Mouse (Mus musculus) intestine, embryonic 14.5 days (tissue): Measurements from ENCODE around the gene Rccd1. TPM values are rescaled to one million over a fixed set of nuclear protein-coding genes. Genes with fewer than 3 reads are reported as not detected.

ENCODE experiments used
- ATAC-seq: fragments of 200-750 bp; cut with Nextera tagmentation; replicated peaks from 2 replicates; pipeline ENCODE4 v1.8.0; 2017; ENCODE audit warnings: low read depth, moderate number of reproducible peaks, moderate TSS enrichment, moderate library complexity; ENCODE audit not compliant: low FRiP score, low TSS enrichment
- DNase-seq: peaks from one replicate; pipeline ENCODE4 v3.0.0-alpha.2; 2018; ENCODE audit warnings: low spot score
- H3K27ac ChIP-seq: fragments of 300-500 bp; sonication (generic); 2 replicates; pipeline ENCODE4 v1.5.1; 2014; ENCODE audit warnings: low read depth, mild to moderate bottlenecking, control low read depth
- H3K27me3 ChIP-seq: fragments of 300-500 bp; sonication (generic); replicated peaks from 2 replicates; pipeline ENCODE4 v1.6.1; 2014; ENCODE audit warnings: low read length, control low read depth; ENCODE audit not compliant: control insufficient read depth, insufficient read depth
- H3K36me3 ChIP-seq: fragments of 300-500 bp; sonication (generic); 2 replicates; pipeline ENCODE4 v1.6.1; 2014; ENCODE audit warnings: low read length, control low read depth; ENCODE audit not compliant: control insufficient read depth, insufficient read depth
- H3K4me1 ChIP-seq: fragments of 300-500 bp; sonication (generic); replicated peaks from 2 replicates; pipeline ENCODE4 v1.6.1; 2014; ENCODE audit warnings: low read length, control low read depth, mixed read lengths; ENCODE audit not compliant: control insufficient read depth, insufficient read depth
- H3K4me2 ChIP-seq: fragments of 300-500 bp; sonication (generic); 2 replicates; pipeline ENCODE4 v1.6.1; 2014; ENCODE audit warnings: low read length
- H3K4me3 ChIP-seq: fragments of 300-500 bp; sonication (generic); 2 replicates; pipeline ENCODE4 v1.5.1; 2014; ENCODE audit warnings: low read depth, low read length, control low read depth, mixed read lengths
- H3K9ac ChIP-seq: fragments of 300-500 bp; sonication (generic); 2 replicates; pipeline ENCODE4 v1.6.1; 2014; ENCODE audit warnings: mild to moderate bottlenecking, low read length
- H3K9me3 ChIP-seq: fragments of 300-500 bp; sonication (generic); 2 replicates; pipeline ENCODE4 v1.6.1; 2016; ENCODE audit warnings: low read length, control low read depth; ENCODE audit not compliant: control insufficient read depth
- WGBS: fragments of 180-500 bp; shearing (Covaris S2); extraction: QIAGEN DNeasy Blood & Tissue Kit; methylation state at CpG from one replicate; pipeline ENCODE4 v1.1.7; 2014; 5-methylcytosine and 5-hydroxymethylcytosine counted together
- polyA plus RNA-seq: library from polyadenylated mRNA; unstranded; fragments of >200 nt; fragmentation: Nextera tagmentation; extraction: Ambion mirVana; gene quantifications from 2 replicates; pipeline ENCODE4 v1.2.1, GENCODE M21; 2014

Gene Rccd1
- polyA plus RNA-seq, 1 experiment from 2014 or later = 13.5 TPM

- peak; percentile 59 for ATAC-seq
- Histone ChIP-seq H3K9ac (peak within 1 kb of the TSS; percentile 49), H3K36me3 (peaks cover 18% of the 10 kb centered on the region), H3K9me3 (no peaks in the 10 kb centered on the region), H3K4me2 (peak within 1 kb of the TSS; percentile 69), H3K27me3 (no peaks in the 10 kb centered on the region), H3K27ac (peak within 1 kb of the TSS; percentile 85), H3K4me1 (peaks cover 23% of the 10 kb centered on the region; the same call in 1 of the 2 replicates), H3K4me3 (peak within 1 kb of the TSS; percentile 62)
- peak; percentile 82 for DNase-seq
- WGBS = 2% methylated on average over 11 of the region's 11 CpGs
Observed at GRCm38 (mm10) chr7:80340793-80341192, 16.5 kb upstream of the Rccd1 start, which contains the start of gene Unc45a. Gene Unc45a (minus strand): TSS chr7:80341005.

GRCm38 (mm10) chr7:80339793-80340628 lies 15.8 kb upstream of the Rccd1 start:
- Histone ChIP-seq H3K27me3 (no peaks in the 10 kb centered on the region), H3K4me2 (peak overlapping the region; percentile 69), H3K4me1 (peaks cover 23% of the 10 kb centered on the region; the same call in 1 of the 2 replicates), H3K9ac (peak overlapping the region; percentile 49), H3K27ac (peak overlapping the region; percentile 85), H3K36me3 (peaks cover 26% of the 10 kb centered on the region), H3K9me3 (no peaks in the 10 kb centered on the region), H3K4me3 (peak overlapping the region; percentile 62)
- ATAC-seq = peak; percentile 94
- peak; percentile 98 for DNase-seq
- WGBS = under 1% methylated on average over 45 of the region's 45 CpGs

- H3K36me3 ChIP-seq = peaks cover 32% of the 10 kb centered on the region
- peaks cover 23% of the 10 kb centered on the region; the same call in 1 of the 2 replicates for H3K4me1 ChIP-seq
- WGBS = 8% methylated on average over 17 of the region's 17 CpGs
- peak overlapping the region; percentile 62 for H3K4me3 ChIP-seq
- no peak overlapping the region for H3K27ac ChIP-seq
- ATAC-seq (no peak), DNase-seq (peak; percentile 67)
- no peaks in the 10 kb centered on the region for H3K9me3 ChIP-seq
- H3K27me3 ChIP-seq = no peaks in the 10 kb centered on the region
- H3K4me2 ChIP-seq = peak overlapping the region; percentile 69
- peak overlapping the region; percentile 49 for H3K9ac ChIP-seq
Observed at GRCm38 (mm10) chr7:80339371-80339770, 15.1 kb upstream of the Rccd1 start.

GRCm38 (mm10) chr7:80336932-80337331 lies 12.7 kb upstream of the Rccd1 start:
- Histone ChIP-seq H3K27me3 (no peaks in the 10 kb centered on the region), H3K9ac (no peak overlapping the region), H3K4me1 (peaks cover 17% of the 10 kb centered on the region; the same call in 1 of the 2 replicates), H3K36me3 (peaks cover 56% of the 10 kb centered on the region), H3K4me3 (no peak overlapping the region), H3K27ac (no peak overlapping the region), H3K9me3 (0 out of 2 replicates have a peak, but pooled peaks cover 3% of the 10 kb centered on the region), H3K4me2 (no peak overlapping the region)
- WGBS = 90% methylated on average over 3 of the region's 3 CpGs
- no peak for ATAC-seq
- no peak for DNase-seq

GRCm38 (mm10) chr7:80334848-80335247 lies 10.6 kb upstream of the Rccd1 start:
- Histone ChIP-seq H3K4me3 (no peak overlapping the region), H3K36me3 (peaks cover 77% of the 10 kb centered on the region), H3K4me2 (no peak overlapping the region), H3K9ac (no peak overlapping the region), H3K4me1 (peaks cover 13% of the 10 kb centered on the region; the same call in 1 of the 2 replicates), H3K27ac (no peak overlapping the region), H3K27me3 (no peaks in the 10 kb centered on the region), H3K9me3 (0 out of 2 replicates have a peak, but pooled peaks cover 3% of the 10 kb centered on the region)
- ATAC-seq = no peak
- whole genome bisulfite sequencing = 81% methylated on average over 4 of the region's 4 CpGs
- no peak for DNase-seq

- ATAC-seq (no peak), DNase-seq (no peak)
- H3K4me3 ChIP-seq = no peak overlapping the region
- no peaks in the 10 kb centered on the region for H3K27me3 ChIP-seq
- H3K27ac ChIP-seq = no peak overlapping the region
- WGBS = 94% methylated on average over 19 of the region's 19 CpGs
- H3K9me3 ChIP-seq = 0 out of 2 replicates have a peak, but pooled peaks cover 3% of the 10 kb centered on the region
- H3K9ac ChIP-seq = no peak overlapping the region
- H3K36me3 ChIP-seq = peaks cover 99% of the 10 kb centered on the region
- H3K4me1 ChIP-seq = no peaks in the 10 kb centered on the region
- no peak overlapping the region for H3K4me2 ChIP-seq
Observed at GRCm38 (mm10) chr7:80331433-80331832, 7.2 kb upstream of the Rccd1 start.

GRCm38 (mm10) chr7:80330278-80330677 lies 6.0 kb upstream of the Rccd1 start:
- Histone ChIP-seq H3K9me3 (0 out of 2 replicates have a peak, but pooled peaks cover 3% of the 10 kb centered on the region), H3K36me3 (peaks cover 99% of the 10 kb centered on the region), H3K4me3 (no peak overlapping the region), H3K27me3 (no peaks in the 10 kb centered on the region), H3K27ac (no peak overlapping the region), H3K4me2 (no peak overlapping the region), H3K4me1 (no peaks in the 10 kb centered on the region), H3K9ac (no peak overlapping the region)
- ATAC-seq = no peak
- 90% methylated on average over 8 of the region's 8 CpGs for WGBS
- no peak for DNase-seq

- ATAC-seq (no peak), DNase-seq (no peak)
- Histone ChIP-seq H3K9ac (no peak overlapping the region), H3K4me3 (no peak overlapping the region), H3K9me3 (no peaks in the 10 kb centered on the region), H3K27ac (no peak overlapping the region), H3K4me2 (no peak overlapping the region), H3K4me1 (0 out of 2 replicates have a peak, but pooled peaks cover 7% of the 10 kb centered on the region), H3K36me3 (peaks cover 61% of the 10 kb centered on the region), H3K27me3 (no peaks in the 10 kb centered on the region)
- 95% methylated on average over 19 of the region's 19 CpGs for WGBS
Observed at GRCm38 (mm10) chr7:80326076-80326475, 1.8 kb upstream of the Rccd1 start.
